Mouse (Mus musculus) right cerebral cortex, adult 18-20 months (tissue): ENCODE data around the gene Ccdc116.

Experiments used
- DNase-seq: peaks from one replicate; pipeline ENCODE4 v3.0.0; 2022; ENCODE audit warnings: mixed read lengths

Ccdc116 gene

GRCm38 (mm10) chr16:17124871-17125520, 22.0 kb downstream of the Ccdc116 start, which contains the start of gene 2610318N02Rik:
Gene 2610318N02Rik (minus strand): TSS chr16:17125167.
- peak; percentile 74 for DNase-seq

DNA sequence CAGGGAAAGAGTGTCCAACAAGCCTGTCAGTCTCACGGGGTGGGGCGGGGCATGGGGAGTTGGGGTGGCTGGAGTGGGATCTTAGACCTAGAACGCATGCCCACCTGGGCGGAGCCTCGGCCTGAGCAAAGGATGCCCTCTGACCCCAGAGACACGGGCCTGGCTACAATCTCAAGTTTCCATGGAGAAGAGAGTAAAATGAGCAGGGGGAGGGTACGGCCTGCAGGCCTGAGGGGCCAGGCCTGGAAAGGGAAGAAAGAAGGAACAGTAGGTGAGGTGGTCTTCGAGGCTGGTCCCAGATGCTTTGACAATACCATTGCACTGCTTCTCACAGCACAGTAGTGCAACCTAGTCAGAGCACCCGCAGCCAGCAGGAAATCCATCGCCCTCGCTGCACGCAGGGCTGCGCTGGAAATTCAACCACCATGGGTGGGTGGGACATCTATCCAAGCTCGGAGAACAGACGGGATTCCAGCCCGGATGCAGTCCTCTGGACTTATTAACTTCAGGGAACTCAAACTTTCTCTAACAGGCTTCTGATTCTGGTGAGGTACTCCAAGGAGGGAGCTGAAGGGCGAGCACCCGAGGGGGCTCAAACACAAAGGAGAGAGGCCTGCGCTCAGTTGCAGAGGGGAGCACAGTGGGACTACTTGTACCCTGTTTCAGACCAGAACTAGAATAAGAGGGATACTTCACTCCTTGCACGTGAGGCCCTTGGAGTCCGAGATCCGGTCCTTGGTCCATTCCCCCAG, 22.7 kb downstream of the Ccdc116 start:
- no peak for DNase-seq

GRCm38 (mm10) chr16:17121569-17121968, 25.5 kb downstream of the Ccdc116 start:
- DNase-seq, result no peak

GRCm38 (mm10) chr16:17117309-17117799, 29.7 kb downstream of the Ccdc116 start:
- DNase-seq, result no peak

DNA sequence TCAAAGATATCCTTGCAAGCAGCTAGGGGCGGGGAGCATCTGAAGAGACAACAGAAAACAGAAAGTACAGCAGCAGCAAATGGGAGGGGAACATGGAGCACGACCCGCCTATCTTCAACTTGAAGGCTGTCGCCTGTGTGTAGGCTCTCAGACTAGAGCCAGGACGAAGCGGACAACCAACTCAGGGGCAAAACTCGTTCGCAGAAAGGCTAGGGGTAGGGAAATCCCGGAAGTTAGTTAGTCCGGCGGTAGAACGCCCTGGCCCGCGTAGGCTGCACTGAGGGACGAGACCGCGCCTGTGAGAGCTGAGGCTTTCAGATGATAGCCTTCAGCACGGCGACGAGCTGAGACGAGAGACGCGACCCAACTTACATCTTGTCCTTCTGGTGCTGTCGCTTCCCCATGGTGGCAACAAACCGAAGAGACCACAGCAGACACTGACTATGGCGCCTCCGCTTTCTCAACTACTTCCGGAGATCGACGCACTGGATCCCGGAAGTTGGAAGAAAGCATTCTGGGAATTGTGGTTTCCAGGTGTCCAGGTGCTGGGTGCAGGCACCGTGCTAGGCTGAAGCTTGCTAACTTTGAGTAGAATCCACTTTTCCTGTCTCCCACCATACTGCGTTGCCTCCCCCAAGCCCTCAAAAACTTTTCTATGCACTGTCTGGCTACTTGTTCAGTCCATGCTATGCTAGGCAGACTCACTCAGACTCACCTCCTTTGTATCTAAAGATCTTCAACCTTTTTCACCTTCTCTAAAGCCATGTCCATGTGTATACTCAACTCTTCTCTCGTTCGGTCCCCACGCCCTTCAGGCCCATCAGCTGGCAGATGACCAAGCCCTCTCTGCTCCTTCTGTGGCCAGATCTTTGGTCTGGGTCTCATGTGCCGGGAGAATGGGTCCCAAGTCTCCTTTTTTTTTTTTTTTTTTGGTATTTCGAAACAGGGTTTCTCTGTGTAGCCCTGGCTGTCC, 36.0 kb downstream of the Ccdc116 start, which contains the start of gene Ppil2:
TSS of gene Ppil2 (minus strand) at position 487 of the 973 bp plus-strand sequence.
- peak; percentile 83 for DNase-seq

- DNase-seq, result no peak
These were observed 42.4 kb downstream of the Ccdc116 start for GRCm38 (mm10) chr16:17104600-17104999.

GRCm38 (mm10) chr16:17102630-17103220, 44.3 kb downstream of the Ccdc116 start:
- no peak for DNase-seq

- no peak for DNase-seq
These were observed 50.1 kb downstream of the Ccdc116 start for GRCm38 (mm10) chr16:17096938-17097337.
